Mouse (Mus musculus): ENCODE results near the gene Gm7970.
"Not testable (repeated sequence)": the region's sequence is repeated elsewhere in the genome, so short reads cannot be mapped to it uniquely, and the experiment has no call there.

Gm7970 gene

GRCm38 (mm10) chr14:41555483-41555882 is at the start of gene Gm7970:
TSS of gene Gm7970 (minus strand) at chr14:41555583.
- in situ Hi-C loops (cut with MboI, MseI): loop anchor here (5.0 to 10.0 kb wide), 2 partner anchors 231 to 1742 kb away; no protein-coding TSS in a partner anchor

- in situ Hi-C loops (cut with MboI, MseI): not testable (repeated sequence)
These were observed 45.6 kb upstream of the Gm7970 start for GRCm38 (mm10) chr14:41600935-41601334.

- in situ Hi-C loops (cut with MboI, MseI): loop anchor here (10.0 kb wide), 1 partner anchor 348 kb away; no protein-coding TSS in a partner anchor
These were observed 31.0 kb upstream of the Gm7970 start for GRCm38 (mm10) chr14:41586346-41586745.

GRCm38 (mm10) chr14:41572911-41573310 is 17.5 kb upstream of the Gm7970 start, which contains the start of gene 1700049E17Rik2:
TSS of gene 1700049E17Rik2 (plus strand) at chr14:41573211.
- in situ Hi-C loops (cut with MboI, MseI): loop anchor here (10.0 kb wide), 1 partner anchor 1612 kb away; no protein-coding TSS in a partner anchor

- in situ Hi-C loops (cut with MboI, MseI): loop anchor here (10.0 to 25.0 kb wide), 2 partner anchors 360 to 1213 kb away; no protein-coding TSS in a partner anchor
These were observed 30.7 kb downstream of the Gm7970 start for GRCm38 (mm10) chr14:41524695-41525094.

GRCm38 (mm10) chr14:41520683-41521082 is 34.7 kb downstream of the Gm7970 start:
- in situ Hi-C loops (cut with MboI, MseI): loop anchor here (10.0 to 25.0 kb wide), 2 partner anchors 364 to 1217 kb away; no protein-coding TSS in a partner anchor
